Mouse (Mus musculus): Measurements from ENCODE around the gene Vmn1r24.
"Not testable (repeated sequence)": the region's sequence is repeated elsewhere in the genome, so short reads cannot be mapped to it uniquely, and the experiment has no call there.

- not testable (repeated sequence) for TF ChIP-seq CTCF (IDR thresholded peaks at IDR 0.05; ENCODE audit: extremely low read depth, insufficient read length, insufficient replicate concordance, low read depth, low read length); POLR2A (IDR thresholded peaks at IDR 0.05; ENCODE audit: low read depth, low read length)
Measured at GRCm38 (mm10) chr6:57961403-57961802, at the start of gene Vmn1r24.
